Mouse (Mus musculus) liver, embryonic 15.5 days (tissue): ENCODE results near the gene Csf1. TPM values are rescaled to one million over a fixed set of nuclear protein-coding genes. Genes with fewer than 3 reads are reported as not detected.
"Not testable (repeated sequence)": the region's sequence is repeated elsewhere in the genome, so short reads cannot be mapped to it uniquely, and the experiment has no call there.

Experiments
- ATAC-seq: fragments of 200-750 bp; cut with Nextera tagmentation; 2 replicates; pipeline ENCODE4 v1.8.0; 2017; ENCODE audit warnings: moderate number of reproducible peaks, mild to moderate bottlenecking, moderate library complexity; ENCODE audit not compliant: insufficient read depth
- H3K27ac ChIP-seq: fragments of 300-500 bp; sonication (generic); replicated peaks from 2 replicates; pipeline ENCODE4 v1.5.1; 2015; ENCODE audit warnings: mild to moderate bottlenecking, inconsistent platforms
- H3K27me3 ChIP-seq: fragments of 300-500 bp; sonication (generic); 2 replicates; pipeline ENCODE4 v1.6.1; 2015; ENCODE audit warnings: mild to moderate bottlenecking, inconsistent platforms
- H3K36me3 ChIP-seq: fragments of 300-500 bp; sonication (generic); replicated peaks from 2 replicates; pipeline ENCODE4 v1.6.1; 2015; ENCODE audit warnings: moderate library complexity, mild to moderate bottlenecking, inconsistent platforms
- H3K4me1 ChIP-seq: fragments of 300-500 bp; sonication (generic); replicated peaks from 2 replicates; pipeline ENCODE4 v1.6.1; 2015; ENCODE audit warnings: inconsistent platforms
- H3K4me2 ChIP-seq: fragments of 300-500 bp; sonication (generic); 2 replicates; pipeline ENCODE4 v1.6.1; 2015; ENCODE audit warnings: moderate library complexity, mild to moderate bottlenecking, inconsistent platforms
- H3K4me3 ChIP-seq: fragments of 300-500 bp; sonication (generic); replicated peaks from 2 replicates; pipeline ENCODE4 v1.5.1; 2015; ENCODE audit warnings: mild to moderate bottlenecking, inconsistent platforms
- H3K9ac ChIP-seq: fragments of 300-500 bp; sonication (generic); 2 replicates; pipeline ENCODE4 v1.6.1; 2015; ENCODE audit warnings: moderate library complexity, mild to moderate bottlenecking, inconsistent platforms
- H3K9me3 ChIP-seq: fragments of 300-500 bp; sonication (generic); replicated peaks from 2 replicates; pipeline ENCODE4 v1.6.1; 2016; ENCODE audit warnings: inconsistent platforms
- WGBS: fragments of 180-500 bp; shearing (Covaris S2); methylation state at CpG from one replicate; pipeline ENCODE4 v1.1.7; 2015; ENCODE audit warnings: mixed read lengths; ENCODE audit not compliant: insufficient replicate concordance; 5-methylcytosine and 5-hydroxymethylcytosine counted together
- polyA plus RNA-seq: library from polyadenylated mRNA; unstranded; fragments of >200 nt; fragmentation: Nextera tagmentation; extraction: Ambion mirVana; gene quantifications from 2 replicates; pipeline ENCODE4 v1.2.1, GENCODE M21; 2015

The Csf1 gene
- polyA plus RNA-seq, 1 experiment from 2014 or later, result 6.3 TPM

GRCm38 (mm10) chr3:107737609-107738190 lies 22.6 kb downstream of the Csf1 start:
- H3K9me3 ChIP-seq, result no peaks in the 10 kb centered on the region

GRCm38 (mm10) chr3:107735620-107736019 lies 24.6 kb downstream of the Csf1 start:
- H3K9me3 ChIP-seq, H3K4me3 ChIP-seq, H3K9ac ChIP-seq, H3K4me2 ChIP-seq, H3K36me3 ChIP-seq, H3K4me1 ChIP-seq, H3K27ac ChIP-seq, ATAC-seq, H3K27me3 ChIP-seq: not testable (repeated sequence)
- WGBS, result 77% methylated on average over 13 of the region's 13 CpGs

More at GRCm38 (mm10) chr3:107737609-107738190, 22.6 kb downstream of the Csf1 start:
- H3K27ac ChIP-seq, result no peak overlapping the region
- H3K4me3 ChIP-seq, result no peak overlapping the region
- no peaks in the 10 kb centered on the region for H3K36me3 ChIP-seq
- H3K4me1 ChIP-seq, result peaks cover 10% of the 10 kb centered on the region
- no peak overlapping the region for H3K4me2 ChIP-seq
- ATAC-seq, result no peak
- no peaks in the 10 kb centered on the region for H3K27me3 ChIP-seq
- no peak overlapping the region for H3K9ac ChIP-seq
- WGBS, result 40% methylated on average over 1 of the region's 1 CpGs

GRCm38 (mm10) chr3:107733329-107733728 lies 26.9 kb downstream of the Csf1 start:
- ATAC-seq, result no peak
- H3K27ac ChIP-seq, result no peak overlapping the region
- no peaks in the 10 kb centered on the region for H3K9me3 ChIP-seq

GRCm38 (mm10) chr3:107730236-107730635 lies 30.0 kb downstream of the Csf1 start:
- Histone ChIP-seq H3K27ac (no peak overlapping the region), H3K4me1 (no peaks in the 10 kb centered on the region), H3K36me3 (no peaks in the 10 kb centered on the region), H3K4me2 (no peak overlapping the region), H3K9ac (no peak overlapping the region), H3K4me3 (no peak overlapping the region), H3K27me3 (no peaks in the 10 kb centered on the region), H3K9me3 (no peaks in the 10 kb centered on the region)
- 53% methylated on average over 2 of the region's 2 CpGs for WGBS
- no peak for ATAC-seq

More at GRCm38 (mm10) chr3:107733329-107733728, 26.9 kb downstream of the Csf1 start:
- no peak overlapping the region for H3K4me3 ChIP-seq
- no peaks in the 10 kb centered on the region for H3K4me1 ChIP-seq
- WGBS, result 69% methylated on average over 1 of the region's 1 CpGs
- H3K36me3 ChIP-seq, result no peaks in the 10 kb centered on the region
- H3K4me2 ChIP-seq, result no peak overlapping the region
- no peaks in the 10 kb centered on the region for H3K27me3 ChIP-seq
- H3K9ac ChIP-seq, result no peak overlapping the region

- ATAC-seq, result no peak
- Histone ChIP-seq H3K4me3 (no peak overlapping the region), H3K4me2 (no peak overlapping the region), H3K9me3 (no peaks in the 10 kb centered on the region), H3K9ac (no peak overlapping the region), H3K27ac (no peak overlapping the region), H3K27me3 (no peaks in the 10 kb centered on the region), H3K36me3 (no peaks in the 10 kb centered on the region), H3K4me1 (no peaks in the 10 kb centered on the region)
- 31% methylated on average over 1 of the region's 1 CpGs for WGBS
These were observed 31.8 kb downstream of the Csf1 start for GRCm38 (mm10) chr3:107728509-107728908.

GRCm38 (mm10) chr3:107715971-107716370 lies 44.3 kb downstream of the Csf1 start:
- Histone ChIP-seq H3K4me2 (no peak overlapping the region), H3K4me1 (0 out of 2 replicates have a peak, but pooled peaks cover 5% of the 10 kb centered on the region), H3K9ac (no peak overlapping the region), H3K27me3 (no peaks in the 10 kb centered on the region), H3K36me3 (no peaks in the 10 kb centered on the region), H3K27ac (no peak overlapping the region), H3K4me3 (no peak overlapping the region), H3K9me3 (no peaks in the 10 kb centered on the region)
- ATAC-seq, result no peak
- WGBS, result 54% methylated on average over 1 of the region's 1 CpGs

- Histone ChIP-seq H3K4me1 (0 out of 2 replicates have a peak, but pooled peaks cover 5% of the 10 kb centered on the region), H3K4me2 (no peak overlapping the region), H3K4me3 (no peak overlapping the region), H3K27ac (no peak overlapping the region), H3K9ac (no peak overlapping the region), H3K27me3 (no peaks in the 10 kb centered on the region), H3K36me3 (no peaks in the 10 kb centered on the region), H3K9me3 (no peaks in the 10 kb centered on the region)
- WGBS, result 51% methylated on average over 5 of the region's 5 CpGs
- ATAC-seq, result no peak
These were observed 45.9 kb downstream of the Csf1 start for GRCm38 (mm10) chr3:107714276-107714933.

- WGBS, result 57% methylated on average over 3 of the region's 3 CpGs
- H3K9ac ChIP-seq, result no peak overlapping the region
- ATAC-seq, result no peak
- no peaks in the 10 kb centered on the region for H3K9me3 ChIP-seq
- no peak overlapping the region for H3K4me2 ChIP-seq
- no peaks in the 10 kb centered on the region for H3K4me1 ChIP-seq
- H3K4me3 ChIP-seq, result no peak overlapping the region
- H3K27me3 ChIP-seq, result no peaks in the 10 kb centered on the region
- no peak overlapping the region for H3K27ac ChIP-seq
- no peaks in the 10 kb centered on the region for H3K36me3 ChIP-seq
These were observed 48.2 kb downstream of the Csf1 start for GRCm38 (mm10) chr3:107712081-107712480.

- no peak for ATAC-seq
- Histone ChIP-seq H3K4me3 (no peak overlapping the region), H3K9me3 (no peaks in the 10 kb centered on the region), H3K27me3 (no peaks in the 10 kb centered on the region), H3K4me1 (0 out of 2 replicates have a peak, but pooled peaks cover 2% of the 10 kb centered on the region), H3K4me2 (no peak overlapping the region), H3K36me3 (no peaks in the 10 kb centered on the region), H3K9ac (no peak overlapping the region), H3K27ac (no peak overlapping the region)
- WGBS, result 49% methylated on average over 3 of the region's 3 CpGs
These were observed 51.1 kb downstream of the Csf1 start for GRCm38 (mm10) chr3:107709156-107709555.

- Histone ChIP-seq H3K27me3 (no peaks in the 10 kb centered on the region), H3K4me3 (no peak overlapping the region), H3K4me2 (no peak overlapping the region), H3K9ac (no peak overlapping the region), H3K4me1 (peaks cover 10% of the 10 kb centered on the region; the same call in 1 of the 2 replicates), H3K27ac (no peak overlapping the region), H3K36me3 (no peaks in the 10 kb centered on the region), H3K9me3 (no peaks in the 10 kb centered on the region)
- no peak for ATAC-seq
- 67% methylated on average over 4 of the region's 4 CpGs for WGBS
These were observed 53.0 kb downstream of the Csf1 start for GRCm38 (mm10) chr3:107707239-107707638.

GRCm38 (mm10) chr3:107706164-107706563 lies 54.1 kb downstream of the Csf1 start:
- WGBS, result 26% methylated on average over 2 of the region's 2 CpGs
- no peak for ATAC-seq
- no peak overlapping the region for H3K4me2 ChIP-seq
- H3K4me1 ChIP-seq, result peaks cover 10% of the 10 kb centered on the region; the same call in 1 of the 2 replicates
- no peaks in the 10 kb centered on the region for H3K36me3 ChIP-seq
- H3K9ac ChIP-seq, result no peak overlapping the region
- no peaks in the 10 kb centered on the region for H3K9me3 ChIP-seq
- no peak overlapping the region for H3K4me3 ChIP-seq
- H3K27me3 ChIP-seq, result no peaks in the 10 kb centered on the region
- H3K27ac ChIP-seq, result no peak overlapping the region
